Mouse (Mus musculus) kidney, adult 2 months (tissue): ENCODE results near the gene Efemp2.

Source experiments
- CTCF ChIP-seq: fragments of 200-500 bp; conservative IDR thresholded peaks from 2 replicates; pipeline ENCODE4 v1.5.1; 2011; ENCODE audit warnings: low read depth, mild to moderate bottlenecking, control low read depth, low read length, moderate library complexity, mixed read lengths; ENCODE audit not compliant: insufficient read depth, insufficient read length
- POLR2A ChIP-seq: fragments of 200-500 bp; IDR thresholded peaks from one replicate; pipeline ENCODE4 v1.6.1; 2011; ENCODE audit warnings: low read depth, low read length, control low read depth

DNA sequence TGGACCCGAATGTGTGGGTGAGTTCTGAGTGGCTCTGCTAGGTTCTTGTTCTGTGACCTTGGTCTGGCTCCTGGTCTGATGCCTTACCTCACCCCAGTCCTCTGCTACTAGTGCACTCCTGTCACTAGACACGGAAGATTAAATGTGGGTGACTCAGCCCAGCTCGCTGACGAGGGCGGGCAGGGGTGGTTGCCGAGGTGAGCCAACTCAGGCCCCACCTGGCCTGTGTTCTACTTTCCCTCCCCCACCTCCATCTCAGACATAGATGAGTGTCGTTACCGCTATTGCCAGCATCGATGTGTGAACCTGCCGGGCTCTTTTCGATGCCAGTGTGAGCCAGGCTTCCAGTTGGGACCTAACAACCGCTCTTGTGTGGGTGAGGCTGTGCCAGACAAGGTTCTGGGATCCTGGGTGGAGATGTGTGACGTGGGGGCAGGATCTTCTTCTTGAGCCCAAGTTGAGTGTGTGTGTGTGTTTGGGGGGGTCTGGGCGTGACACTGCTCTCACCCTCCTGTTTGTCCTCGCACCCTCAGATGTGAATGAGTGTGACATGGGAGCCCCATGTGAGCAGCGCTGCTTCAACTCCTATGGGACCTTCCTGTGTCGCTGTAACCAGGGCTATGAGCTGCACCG, 4.0 kb downstream of the Efemp2 start:
- TF ChIP-seq POLR2A: no peak
- no peak for TF ChIP-seq CTCF
